Comparison of ENCODE assay signal across 11 mouse cellular contexts in the genomic region with DNA sequence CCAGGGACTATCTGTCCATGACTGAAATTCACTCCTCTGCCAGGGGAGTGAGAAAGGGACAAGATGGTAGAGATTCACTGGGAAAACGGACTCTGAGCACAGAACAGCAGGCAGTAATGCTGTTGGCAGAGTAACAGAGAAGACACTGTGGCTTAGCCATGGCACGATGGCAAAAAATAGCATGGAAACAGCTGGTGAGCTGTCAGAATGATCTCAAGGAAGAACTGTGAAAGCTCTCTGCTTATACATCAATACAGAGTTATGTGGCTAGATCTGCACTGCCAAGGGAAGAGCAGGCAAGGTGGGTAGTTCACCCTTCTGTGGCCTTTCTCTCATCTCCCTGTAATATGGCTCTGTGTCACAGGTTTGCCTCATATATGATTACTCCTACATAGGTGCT.
DNase-seq lines count a peak whose midpoint lies in the region; TF ChIP-seq lines count a peak whose summit lies in the region.
"Had no signal": no experiment of that assay in that cellular context is flagged by ENCODE, and none has a peak within 500 bp of the region (broad histone marks: within the 10 kb centered on the region; RNA-seq: fewer than 3 reads in every experiment).

No protein-coding gene starts in this region.

- H3K4me3 ChIP-seq in left cerebral cortex, adult 2 months, result no peak overlapping the region
- H3K4me3 ChIP-seq: heart, embryonic 12.5 days had no signal

- intact Hi-C loops in left cerebral cortex, adult 2 months (cut with DNase I), result loop anchor here (2.0 to 5.0 kb wide), 2 partner anchors 80 to 165 kb away; no protein-coding TSS in a partner anchor

- peak overlapping the region; percentile 87 for H3K27ac ChIP-seq in left cerebral cortex, adult 2 months
- H3K27ac ChIP-seq: macrophage had no signal

- no peak for TF ChIP-seq CTCF in left cerebral cortex, adult 2 months (IDR thresholded peaks at IDR 0.05)

- peak; percentile 98 for DNase-seq in brain, adult 2 months (ENCODE audit: low read depth, low spot score)
- DNase-seq in cerebellum, adult 11-12 months, result peak; percentile 91
- DNase-seq in frontal cortex, postnatal 10 days (ENCODE audit: low spot score in 2 of 2), result peak; percentile 29 to 56
- peak; percentile 45 to 49 for DNase-seq in left cerebral cortex, adult 2 months (ENCODE audit: extremely low spot score in 1 of 2, low spot score in 2 of 2)
- DNase-seq in adrenal gland, adult 2 months, result no peak
- DNase-seq in gastrocnemius, postnatal 25 days, result no peak
- no peak for DNase-seq in MN1 (ENCODE audit: low spot score)
- DNase-seq in kidney, adult 9 months, result no peak
- DNase-seq: thymus, postnatal 4 days had no signal

Comparison
In these comparisons a context has a peak if more than half of its experiments do, and no peak if none do; other contexts are left out.
1. DNase-seq: peak in brain, adult 2 months (single experiment), cerebellum, adult 11-12 months (single experiment), frontal cortex, postnatal 10 days (2 of 2) and left cerebral cortex, adult 2 months (2 of 2); none in adrenal gland, adult 2 months (single experiment), gastrocnemius, postnatal 25 days (single experiment), MN1 (single experiment) and kidney, adult 9 months (single experiment).